Mouse (Mus musculus) hindbrain, embryonic 11.5 days (tissue): ENCODE data around the gene Zfp941. TPM values are rescaled to one million over a fixed set of nuclear protein-coding genes. Genes with fewer than 3 reads are reported as not detected.
"Not testable (repeated sequence)": the region's sequence is repeated elsewhere in the genome, so short reads cannot be mapped to it uniquely, and the experiment has no call there.

ENCODE experiments used
- ATAC-seq: fragments of 200-750 bp; cut with Nextera tagmentation; 2 replicates; pipeline ENCODE4 v1.8.0; 2017; ENCODE audit warnings: mild to moderate bottlenecking, moderate TSS enrichment, moderate library complexity; ENCODE audit not compliant: low FRiP score
- DNase-seq: peaks from one replicate; pipeline ENCODE4 v3.0.0-alpha.2; 2015; ENCODE audit warnings: low spot score
- H3K27ac ChIP-seq: fragments of 300-500 bp; sonication (generic); 2 replicates; pipeline ENCODE4 v1.5.1; 2014; ENCODE audit warnings: mild to moderate bottlenecking, low read depth, low read length
- H3K27me3 ChIP-seq: fragments of 300-500 bp; sonication (generic); 2 replicates; pipeline ENCODE4 v1.6.1; 2014; ENCODE audit warnings: mild to moderate bottlenecking, low read length, moderate library complexity, mixed read lengths; ENCODE audit not compliant: control insufficient read depth, insufficient read depth
- H3K36me3 ChIP-seq: fragments of 300-500 bp; sonication (generic); 2 replicates; pipeline ENCODE4 v1.6.1; 2014; ENCODE audit warnings: mild to moderate bottlenecking, low read length, moderate library complexity, mixed read lengths; ENCODE audit not compliant: control insufficient read depth, insufficient read depth
- H3K4me1 ChIP-seq: fragments of 300-500 bp; sonication (generic); replicated peaks from 2 replicates; pipeline ENCODE4 v1.6.1; 2014; ENCODE audit warnings: low read length, mixed read lengths; ENCODE audit not compliant: control insufficient read depth, insufficient read depth
- H3K4me2 ChIP-seq: fragments of 300-500 bp; sonication (generic); replicated peaks from 2 replicates; pipeline ENCODE4 v1.6.1; 2014; ENCODE audit warnings: mild to moderate bottlenecking, low read depth, low read length
- H3K4me3 ChIP-seq: fragments of 300-500 bp; sonication (generic); 2 replicates; pipeline ENCODE4 v1.5.1; 2014; ENCODE audit warnings: low read depth, low read length
- H3K9ac ChIP-seq: fragments of 300-500 bp; sonication (generic); 2 replicates; pipeline ENCODE4 v1.6.1; 2014; ENCODE audit warnings: low read depth, low read length
- H3K9me3 ChIP-seq: fragments of 300-500 bp; sonication (generic); 2 replicates; pipeline ENCODE4 v1.6.1; 2016; ENCODE audit warnings: low read length; ENCODE audit not compliant: control insufficient read depth
- WGBS: fragments of 180-500 bp; shearing (Covaris S2); extraction: QIAGEN DNeasy Blood & Tissue Kit; methylation state at CpG from one replicate; pipeline ENCODE4 v1.1.7; 2014; 5-methylcytosine and 5-hydroxymethylcytosine counted together
- polyA plus RNA-seq: library from polyadenylated mRNA; unstranded; fragments of >200 nt; fragmentation: Nextera tagmentation; extraction: Ambion mirVana; gene quantifications from 2 replicates; pipeline ENCODE4 v1.2.1, GENCODE M21; 2014

Gene Zfp941
- polyA plus RNA-seq, 1 experiment from 2014 or later: 8.1 TPM

DNA sequence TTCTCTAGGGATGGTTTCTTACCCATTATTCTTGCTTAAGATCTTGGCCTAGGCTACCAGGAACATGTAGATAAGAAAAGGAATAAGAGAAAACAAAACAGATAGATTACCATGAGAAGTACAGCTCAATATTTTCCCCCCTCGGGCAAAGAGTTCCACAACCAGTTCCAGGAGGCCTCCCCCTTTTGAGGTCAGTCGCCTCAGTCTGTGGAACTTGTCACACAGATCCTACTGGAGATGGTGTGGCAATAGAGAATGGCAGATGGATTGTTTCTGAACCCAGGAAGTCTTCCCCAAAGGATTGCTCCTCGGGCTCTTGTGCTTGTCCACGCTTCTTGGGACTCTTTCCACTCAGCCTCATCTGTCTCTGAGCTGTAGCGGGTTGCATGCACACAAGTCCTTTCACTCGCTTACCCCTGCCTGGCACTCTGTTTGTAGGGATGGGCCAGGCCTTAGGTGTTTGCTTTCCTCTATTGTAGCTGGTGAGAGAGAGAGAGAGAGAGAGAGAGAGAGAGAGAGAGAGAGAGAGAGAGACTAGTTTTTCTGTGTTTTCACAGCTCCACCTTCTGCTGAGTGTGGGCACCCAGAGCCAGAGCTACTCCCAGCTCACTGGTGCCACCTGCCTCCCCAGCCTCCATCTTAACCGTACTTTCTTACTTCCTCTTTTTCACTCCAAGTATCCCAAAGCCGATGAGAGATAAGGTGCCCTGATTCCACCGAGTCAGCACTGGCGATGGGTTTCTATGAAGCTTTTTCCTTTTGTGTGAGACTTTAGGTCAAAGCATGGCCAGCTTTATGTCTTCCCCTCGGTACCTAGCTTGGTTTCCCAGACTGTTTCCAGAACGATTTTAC is 55.9 kb downstream of the Zfp941 start:
- DNase-seq (no peak), ATAC-seq (no peak)
- Histone ChIP-seq H3K36me3 (no peaks in the 10 kb centered on the region), H3K9me3 (no peaks in the 10 kb centered on the region), H3K27me3 (no peaks in the 10 kb centered on the region), H3K27ac (no peak overlapping the region), H3K9ac (no peak overlapping the region), H3K4me1 (no peaks in the 10 kb centered on the region), H3K4me2 (no peak overlapping the region), H3K4me3 (no peak overlapping the region)
- 81% methylated on average over 12 of the region's 12 CpGs for WGBS

DNA sequence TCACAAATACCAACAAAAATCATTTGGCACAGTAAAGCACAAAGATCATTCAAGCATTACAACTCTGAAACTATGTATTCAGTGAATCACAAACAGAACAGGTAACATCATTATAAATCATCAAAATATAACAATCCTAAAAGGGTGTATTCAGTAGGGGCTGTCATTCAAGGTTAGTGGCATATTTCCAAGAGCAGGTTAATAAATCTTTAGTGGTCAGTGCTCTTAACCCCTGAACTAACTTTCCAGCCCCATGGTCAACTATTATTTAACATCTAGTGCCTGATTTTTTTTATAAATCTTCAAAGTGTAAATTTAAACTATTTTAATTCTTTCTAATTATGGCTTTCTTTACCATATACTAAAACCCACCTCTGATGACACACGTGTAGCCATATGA is 56.6 kb downstream of the Zfp941 start:
- H3K36me3 ChIP-seq, H3K4me2 ChIP-seq, H3K4me1 ChIP-seq, ATAC-seq, H3K27ac ChIP-seq, H3K27me3 ChIP-seq, DNase-seq, H3K9me3 ChIP-seq, H3K4me3 ChIP-seq, H3K9ac ChIP-seq: not testable (repeated sequence)
- 59% methylated on average over 1 of the region's 1 CpGs for WGBS

DNA sequence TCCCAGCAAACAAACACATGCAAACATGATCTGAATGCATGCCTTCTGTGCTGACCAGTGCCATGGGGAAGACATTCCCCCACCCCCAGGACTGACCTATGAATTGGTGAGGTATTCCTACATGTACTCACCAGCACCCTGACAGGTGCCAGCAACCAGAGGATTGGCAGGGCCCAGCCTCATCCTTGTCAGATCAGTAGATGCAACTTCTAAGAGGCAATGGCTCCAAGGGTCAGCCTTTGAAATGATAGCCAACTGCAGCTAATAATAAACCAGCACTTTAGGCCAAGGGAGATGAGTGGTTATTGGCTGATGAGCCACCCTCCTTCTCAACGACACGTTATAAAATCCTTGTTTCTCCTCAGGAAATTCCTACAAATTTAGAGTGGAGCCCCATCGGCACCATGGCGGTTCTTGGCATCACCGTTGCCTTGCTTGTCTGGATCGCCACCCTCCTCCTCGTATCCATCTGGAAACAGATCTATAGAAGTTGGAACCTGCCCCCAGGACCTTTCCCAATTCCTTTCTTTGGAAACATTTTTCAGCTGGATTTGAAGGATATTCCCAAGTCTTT is 58.4 kb downstream of the Zfp941 start, which contains the start of gene Cyp2e1:
Cyp2e1 (plus strand) TSS at position 293 of the 574 bp plus-strand sequence.
- Histone ChIP-seq H3K36me3 (no peaks in the 10 kb centered on the region), H3K9me3 (no peaks in the 10 kb centered on the region), H3K4me3 (no peak within 1 kb of the TSS), H3K9ac (no peak within 1 kb of the TSS), H3K27ac (no peak within 1 kb of the TSS), H3K4me1 (no peaks in the 10 kb centered on the region), H3K4me2 (no peak within 1 kb of the TSS), H3K27me3 (no peaks in the 10 kb centered on the region)
- DNase-seq (no peak), ATAC-seq (no peak)
- WGBS: 93% methylated on average over 7 of the region's 7 CpGs

DNA sequence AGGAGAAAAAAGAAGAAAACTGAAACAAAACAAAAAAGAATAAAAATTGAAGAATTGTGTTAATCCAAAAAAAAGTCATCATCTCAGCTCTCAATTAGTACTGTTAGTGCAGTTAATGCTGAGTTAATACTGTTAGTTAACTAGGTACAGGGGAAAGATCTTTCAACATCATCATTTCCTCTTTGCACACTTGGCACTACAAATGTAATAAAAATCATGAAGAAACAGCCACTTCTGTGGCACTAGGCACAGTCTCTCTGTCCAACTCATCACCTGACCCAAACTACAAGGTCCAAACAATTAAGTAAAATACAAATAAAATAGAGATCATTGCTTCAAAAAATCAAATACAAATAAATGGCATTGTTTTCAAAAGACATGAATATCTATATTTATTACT is 61.3 kb downstream of the Zfp941 start:
- Histone ChIP-seq H3K4me3 (no peak overlapping the region), H3K27me3 (no peaks in the 10 kb centered on the region), H3K36me3 (no peaks in the 10 kb centered on the region), H3K9me3 (no peaks in the 10 kb centered on the region), H3K9ac (no peak overlapping the region), H3K4me1 (no peaks in the 10 kb centered on the region), H3K4me2 (no peak overlapping the region), H3K27ac (no peak overlapping the region)
- no peak for DNase-seq
- no peak for ATAC-seq

Other genes starting within 250 kb of the Zfp941 start
- gene Olfr46, start 220.9 kb downstream of the Zfp941 start, polyA plus RNA-seq: not detected in 2 replicates
- gene Olfr61, start 193.2 kb downstream of the Zfp941 start, polyA plus RNA-seq: not detected in 2 replicates
- not detected in 2 replicates for gene Olfr53, start 175.7 kb downstream of the Zfp941 start, polyA plus RNA-seq
- gene Olfr539, start 162.2 kb downstream of the Zfp941 start, polyA plus RNA-seq: not detected in 2 replicates
- gene Olfr45, start 140.2 kb downstream of the Zfp941 start, polyA plus RNA-seq: not detected in 2 replicates
- gene Olfr541, start 124.9 kb downstream of the Zfp941 start, polyA plus RNA-seq: not detected in 2 replicates
- gene Cyp2e1, start 58.4 kb downstream of the Zfp941 start, polyA plus RNA-seq: not detected in 2 replicates
- gene Syce1, start 34.3 kb downstream of the Zfp941 start, polyA plus RNA-seq: 0.45 TPM in 1 of 2 replicates, not detected in the other
- gene Urah, start 12.8 kb upstream of the Zfp941 start, polyA plus RNA-seq: 0.25 TPM in 1 of 2 replicates, not detected in the other
- gene Scgb1c1, start 23.4 kb upstream of the Zfp941 start, polyA plus RNA-seq: not detected in 2 replicates
- gene Odf3, start 25.6 kb upstream of the Zfp941 start, polyA plus RNA-seq: not detected in 2 replicates
- not detected in 2 replicates for gene Gm45785, start 34.2 kb upstream of the Zfp941 start, polyA plus RNA-seq
- gene Ric8a, start 34.8 kb upstream of the Zfp941 start, polyA plus RNA-seq: 74.6 and 74.8 TPM in 2 replicates
- gene Bet1l, start 35.4 kb upstream of the Zfp941 start, polyA plus RNA-seq: 24.2 and 28.9 TPM in 2 replicates
- gene Psmd13, start 59.8 kb upstream of the Zfp941 start, polyA plus RNA-seq: 182 and 243 TPM in 2 replicates
- gene Sirt3, start 60.1 kb upstream of the Zfp941 start, polyA plus RNA-seq: 21.6 and 23.3 TPM in 2 replicates
- 0.86 TPM in 1 of 2 replicates, not detected in the other for gene Cox8b, start 78.3 kb upstream of the Zfp941 start, polyA plus RNA-seq
- gene Nlrp6, start 98.7 kb upstream of the Zfp941 start, polyA plus RNA-seq: 0.06 and 0.17 TPM in 2 replicates
- gene Pgghg, start 119.2 kb upstream of the Zfp941 start, polyA plus RNA-seq: 9.7 and 10.6 TPM in 2 replicates
- 0.27 and 0.54 TPM in 2 replicates for gene Ifitm5, start 128.1 kb upstream of the Zfp941 start, polyA plus RNA-seq
- gene Gm45717, start 133.8 kb upstream of the Zfp941 start, polyA plus RNA-seq: not detected in 2 replicates
- 290 and 308 TPM in 2 replicates for gene Ifitm2, start 133.8 kb upstream of the Zfp941 start, polyA plus RNA-seq
- gene Ifitm1, start 145.0 kb upstream of the Zfp941 start, polyA plus RNA-seq: 6.9 and 7.8 TPM in 2 replicates
- 18.6 and 20.6 TPM in 2 replicates for gene Ifitm3, start 188.6 kb upstream of the Zfp941 start, polyA plus RNA-seq
- gene Ifitm6, start 195.7 kb upstream of the Zfp941 start, polyA plus RNA-seq: 0.24 TPM in 1 of 2 replicates, not detected in the other
- gene Gm17387, start 207.0 kb upstream of the Zfp941 start, polyA plus RNA-seq: not detected in 2 replicates
- 15.1 and 18.1 TPM in 2 replicates for gene B4galnt4, start 238.9 kb upstream of the Zfp941 start, polyA plus RNA-seq